Mouse (Mus musculus) lung, adult 2 months (tissue): ENCODE results near the gene Adcy4.

Source experiments
- CTCF ChIP-seq: fragments of 200-500 bp; IDR thresholded peaks from 2 replicates; pipeline ENCODE4 v1.5.1; 2011; ENCODE audit warnings: mild to moderate bottlenecking, low read length, control low read depth; ENCODE audit not compliant: insufficient read depth
- POLR2A ChIP-seq: fragments of 200-500 bp; IDR thresholded peaks from 2 replicates; pipeline ENCODE4 v1.6.1; 2011; ENCODE audit warnings: low read depth, mild to moderate bottlenecking, control low read depth, low read length, borderline replicate concordance; ENCODE audit errors: extremely low read depth

DNA sequence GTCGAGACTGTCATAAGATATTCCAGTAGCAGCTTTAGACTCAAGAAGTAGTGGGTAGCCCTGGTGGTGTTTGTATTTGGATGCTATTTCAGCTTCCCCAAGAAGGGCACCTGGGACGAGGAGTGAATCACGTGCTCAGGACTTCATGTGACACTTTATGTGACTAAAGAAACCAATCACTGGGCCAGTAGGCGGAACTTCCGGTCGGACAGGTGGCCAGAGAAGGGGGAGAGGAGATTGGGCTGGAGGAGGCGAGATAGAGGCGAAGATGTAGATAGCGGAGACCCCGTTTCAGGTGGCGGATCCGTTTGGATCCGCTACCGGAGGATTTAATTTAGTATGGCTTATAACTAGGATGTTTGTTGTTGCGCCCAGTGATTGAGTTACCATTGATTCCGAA, 31.0 kb upstream of the Adcy4 start:
- TF ChIP-seq CTCF: no peak
- TF ChIP-seq POLR2A: no peak
